Mouse (Mus musculus) heart, embryonic 14.5 days (tissue): Measurements from ENCODE around the gene Jarid2. TPM values are rescaled to one million over a fixed set of nuclear protein-coding genes. Genes with fewer than 3 reads are reported as not detected.
A peak's percentile ranks its signal among the peaks of the same experiment; 100 is the strongest.

ENCODE experiments used
- ATAC-seq: fragments of 200-750 bp; cut with Nextera tagmentation; 2 replicates; pipeline ENCODE4 v1.8.0; 2017; ENCODE audit warnings: low read depth, moderate TSS enrichment; ENCODE audit not compliant: insufficient number of reproducible peaks, insufficient read depth, low FRiP score
- H3K27ac ChIP-seq, 2 experiments: fragments of 200-500 bp in 1 of 2; fragments of 300-500 bp in 1 of 2; sonication (generic) in 1 of 2; replicated peaks in 1 of 2; 2 replicates each; pipeline ENCODE4 v1.5.1; 2012 to 2014; ENCODE audit warnings: low read depth in 2 of 2, low read length in 2 of 2, control low read depth in 1 of 2, mild to moderate bottlenecking in 1 of 2, mixed read lengths in 1 of 2; ENCODE audit not compliant: control insufficient read depth in 1 of 2, insufficient read depth in 1 of 2
- H3K27me3 ChIP-seq: fragments of 300-500 bp; sonication (generic); 2 replicates; pipeline ENCODE4 v1.6.1; 2014; ENCODE audit warnings: mild to moderate bottlenecking, low read length, control low read depth; ENCODE audit not compliant: control insufficient read depth, insufficient read depth
- H3K36me3 ChIP-seq: fragments of 300-500 bp; sonication (generic); 2 replicates; pipeline ENCODE4 v1.6.1; 2014; ENCODE audit warnings: mild to moderate bottlenecking, control low read depth, low read length, mixed read lengths; ENCODE audit not compliant: control insufficient read depth, insufficient read depth
- H3K4me1 ChIP-seq, 2 experiments: fragments of 200-500 bp in 1 of 2; fragments of 300-500 bp in 1 of 2; sonication (generic) in 1 of 2; 2 replicates each; pipeline ENCODE4 v1.6.1; 2012 to 2014; ENCODE audit warnings: low read length in 2 of 2, control low read depth in 1 of 2, mixed read lengths in 1 of 2; ENCODE audit not compliant: control insufficient read depth in 2 of 2, insufficient read depth in 2 of 2
- H3K4me2 ChIP-seq: fragments of 300-500 bp; sonication (generic); 2 replicates; pipeline ENCODE4 v1.6.1; 2014; ENCODE audit warnings: mild to moderate bottlenecking, low read length
- H3K4me3 ChIP-seq, 2 experiments: fragments of 200-500 bp in 1 of 2; fragments of 300-500 bp in 1 of 2; sonication (generic) in 1 of 2; 2 replicates each; pipeline ENCODE4 v1.5.1; 2012 to 2014; ENCODE audit warnings: low read length in 2 of 2, mild to moderate bottlenecking in 2 of 2, control low read depth in 1 of 2, low read depth in 1 of 2, moderate library complexity in 1 of 2; ENCODE audit not compliant: control insufficient read depth in 1 of 2, insufficient read depth in 1 of 2
- H3K9ac ChIP-seq: fragments of 300-500 bp; sonication (generic); 2 replicates; pipeline ENCODE4 v1.6.1; 2014; ENCODE audit warnings: mild to moderate bottlenecking, low read length
- H3K9me3 ChIP-seq: fragments of 300-500 bp; sonication (generic); 2 replicates; pipeline ENCODE4 v1.6.1; 2016; ENCODE audit warnings: low read length, control low read depth; ENCODE audit not compliant: control insufficient read depth
- WGBS: fragments of 180-500 bp; shearing (Covaris S2); extraction: QIAGEN DNeasy Blood & Tissue Kit; methylation state at CpG from one replicate; pipeline ENCODE4 v1.1.7; 2014; 5-methylcytosine and 5-hydroxymethylcytosine counted together
- polyA plus RNA-seq: library from polyadenylated mRNA; unstranded; fragments of >200 nt; fragmentation: Nextera tagmentation; extraction: Ambion mirVana; gene quantifications from 2 replicates; pipeline ENCODE4 v1.2.1, GENCODE M21; 2014

The Jarid2 gene
- 16.4 and 17.4 TPM in 2 replicates for polyA plus RNA-seq

DNA sequence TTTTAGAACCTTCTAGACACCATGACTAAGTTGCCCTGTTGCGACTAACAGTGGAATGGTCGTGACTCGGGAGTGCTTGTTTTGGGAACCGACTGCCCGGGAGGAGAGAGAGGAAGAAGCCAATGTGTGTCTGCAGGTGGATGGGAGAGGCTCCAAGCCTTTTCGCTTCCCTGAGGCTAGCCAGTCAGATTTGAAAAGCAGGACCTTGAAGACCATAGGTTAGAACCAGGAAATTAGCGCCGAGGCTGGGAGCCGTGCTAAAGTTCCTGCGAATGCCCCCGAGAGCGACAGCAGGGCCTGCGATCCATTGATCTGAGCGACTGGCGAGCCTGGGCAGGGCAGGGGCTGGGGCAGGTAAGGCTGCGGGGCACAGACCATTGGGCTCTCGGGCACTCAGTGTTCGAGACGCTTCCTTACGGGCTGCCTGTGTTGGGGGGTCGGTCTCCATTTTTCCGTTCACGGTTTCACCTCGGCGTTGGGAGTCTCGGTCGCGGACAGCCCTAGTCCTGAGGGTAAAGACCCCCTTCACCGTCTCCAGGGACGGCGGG lies at the start of gene Jarid2:
Gene Jarid2, plus strand, starts transcription at position 51 of the 548 bp plus-strand sequence.
- WGBS: 2% methylated on average over 31 of the region's 31 CpGs
- ATAC-seq: no peak
- Histone ChIP-seq H3K9me3 (no peaks in the 10 kb centered on the region), H3K4me1 (peaks cover 5 to 14% of the 10 kb centered on the region in 2 experiments), H3K36me3 (no peaks in the 10 kb centered on the region), H3K9ac (peak within 1 kb of the TSS; percentile 90), H3K4me2 (peak within 1 kb of the TSS; percentile 91), H3K27me3 (no peaks in the 10 kb centered on the region), H3K27ac (peak within 1 kb of the TSS; percentile 60 to 96), H3K4me3 (peak within 1 kb of the TSS; percentile 63 to 81)

- H3K36me3 ChIP-seq: no peaks in the 10 kb centered on the region
- H3K4me2 ChIP-seq: no peak overlapping the region
- no peaks in the 10 kb centered on the region for H3K9me3 ChIP-seq
- WGBS: 69% methylated on average over 7 of the region's 7 CpGs
- no peak overlapping the region for H3K27ac ChIP-seq
- no peaks in the 10 kb centered on the region for H3K27me3 ChIP-seq
- H3K4me3 ChIP-seq: no peak overlapping the region
- H3K4me1 ChIP-seq: peaks cover 3 to 4% of the 10 kb centered on the region in 2 experiments; a peak in 1 of 4 replicates
- no peak overlapping the region for H3K9ac ChIP-seq
- no peak for ATAC-seq
These were observed 48.2 kb upstream of the Jarid2 start for GRCm38 (mm10) chr13:44681051-44681450.

GRCm38 (mm10) chr13:44688140-44688539 lies 41.1 kb upstream of the Jarid2 start:
- H3K9me3 ChIP-seq: no peaks in the 10 kb centered on the region
- no peaks in the 10 kb centered on the region for H3K36me3 ChIP-seq
- ATAC-seq: no peak
- H3K27me3 ChIP-seq: no peaks in the 10 kb centered on the region
- no peak overlapping the region for H3K27ac ChIP-seq
- H3K4me2 ChIP-seq: no peak overlapping the region
- H3K4me3 ChIP-seq: no peak overlapping the region
- no peak overlapping the region for H3K9ac ChIP-seq
- 64% methylated on average over 3 of the region's 3 CpGs for WGBS
- no peaks in the 10 kb centered on the region for H3K4me1 ChIP-seq

- WGBS: 76% methylated on average over 10 of the region's 10 CpGs
- Histone ChIP-seq H3K4me1 (no peaks in the 10 kb centered on the region), H3K9me3 (no peaks in the 10 kb centered on the region), H3K4me3 (no peak overlapping the region), H3K9ac (no peak overlapping the region), H3K27me3 (no peaks in the 10 kb centered on the region), H3K36me3 (no peaks in the 10 kb centered on the region), H3K27ac (no peak overlapping the region), H3K4me2 (no peak overlapping the region)
- ATAC-seq: no peak
These were observed 31.6 kb upstream of the Jarid2 start for GRCm38 (mm10) chr13:44697628-44698027.

DNA sequence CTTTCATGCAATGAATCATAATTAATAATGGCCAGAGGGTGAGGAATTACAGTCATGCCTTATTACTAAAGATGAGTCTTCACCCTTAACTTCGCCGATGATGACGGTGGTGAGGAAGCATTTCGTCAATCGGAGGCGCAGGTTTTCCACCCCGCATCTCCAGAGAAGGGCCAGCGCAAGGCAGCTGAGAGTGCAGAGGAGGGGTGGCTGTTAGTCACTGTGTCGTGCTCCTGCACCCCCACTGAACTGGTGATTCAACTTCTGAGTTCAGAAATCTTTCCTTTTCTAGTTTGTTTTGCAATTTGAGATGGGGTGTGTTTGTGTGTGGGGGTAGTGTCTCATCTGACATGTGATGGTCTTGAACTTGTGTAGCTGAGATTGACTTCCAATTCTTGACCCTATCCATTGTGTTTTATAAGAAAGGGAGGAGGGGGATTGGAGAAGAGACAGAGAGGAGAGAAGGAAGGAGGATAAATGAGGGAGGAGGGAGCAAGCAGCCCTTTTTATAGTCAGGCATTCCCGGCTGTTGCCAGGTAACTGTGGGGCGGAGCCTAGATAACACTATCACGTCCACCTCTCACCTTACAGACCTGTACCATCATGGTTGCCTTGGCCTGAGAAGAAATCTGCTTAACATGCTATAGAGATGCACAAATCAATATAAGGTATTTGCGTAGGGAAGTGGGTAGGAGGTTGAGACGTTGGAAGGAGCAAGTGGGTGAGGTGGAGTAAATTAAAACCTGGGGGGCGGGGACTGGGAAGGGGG lies 25.1 kb upstream of the Jarid2 start:
- no peak for ATAC-seq
- no peaks in the 10 kb centered on the region for H3K27me3 ChIP-seq
- H3K4me1 ChIP-seq: no peaks in the 10 kb centered on the region
- H3K4me2 ChIP-seq: no peak overlapping the region
- H3K36me3 ChIP-seq: no peaks in the 10 kb centered on the region
- H3K9me3 ChIP-seq: no peaks in the 10 kb centered on the region
- H3K9ac ChIP-seq: no peak overlapping the region
- H3K27ac ChIP-seq: no peak overlapping the region
- H3K4me3 ChIP-seq: no peak overlapping the region
- 80% methylated on average over 15 of the region's 15 CpGs for WGBS

GRCm38 (mm10) chr13:44705031-44705742 lies 24.1 kb upstream of the Jarid2 start:
- no peaks in the 10 kb centered on the region for H3K36me3 ChIP-seq
- H3K4me1 ChIP-seq: no peaks in the 10 kb centered on the region
- no peak for ATAC-seq
- H3K9ac ChIP-seq: no peak overlapping the region
- no peaks in the 10 kb centered on the region for H3K9me3 ChIP-seq
- no peak overlapping the region for H3K4me3 ChIP-seq
- H3K27me3 ChIP-seq: no peaks in the 10 kb centered on the region
- WGBS: 58% methylated on average over 14 of the region's 14 CpGs
- H3K4me2 ChIP-seq: no peak overlapping the region
- H3K27ac ChIP-seq: no peak overlapping the region

- Histone ChIP-seq H3K27me3 (no peaks in the 10 kb centered on the region), H3K27ac (no peak overlapping the region), H3K36me3 (no peaks in the 10 kb centered on the region), H3K4me1 (no peaks in the 10 kb centered on the region), H3K4me2 (no peak overlapping the region), H3K9me3 (no peaks in the 10 kb centered on the region), H3K4me3 (no peak overlapping the region), H3K9ac (no peak overlapping the region)
- ATAC-seq: no peak
- 68% methylated on average over 7 of the region's 7 CpGs for WGBS
These were observed 23.6 kb upstream of the Jarid2 start for GRCm38 (mm10) chr13:44705743-44706044.
